Comparison of ENCODE assay signal across 17 mouse cellular contexts in the genomic region with DNA sequence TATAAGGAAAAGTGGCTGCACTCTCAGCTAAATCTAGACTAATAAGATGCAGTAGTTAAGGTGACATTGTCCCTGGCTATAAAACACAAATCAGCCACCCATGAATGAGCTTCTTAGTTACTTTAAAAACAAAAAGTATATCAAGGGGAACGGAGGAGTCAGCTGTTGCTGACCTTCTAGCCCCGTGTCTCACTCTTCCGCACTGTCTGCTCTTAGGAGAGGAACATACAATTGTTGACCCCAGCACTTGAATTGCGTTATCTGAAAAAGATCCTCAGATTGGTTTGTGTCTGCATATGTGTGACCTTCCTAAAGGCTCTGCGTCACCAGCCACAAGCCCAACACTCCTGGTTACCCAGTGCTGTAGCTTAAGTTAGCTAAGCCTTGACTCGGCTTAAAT.
"Had no signal": no experiment of that assay in that cellular context is flagged by ENCODE, and none has a peak within 500 bp of the region (broad histone marks: within the 10 kb centered on the region; RNA-seq: fewer than 3 reads in every experiment).

No protein-coding gene starts in this region.

- H3K27me3 ChIP-seq: lung, embryonic 15.5 days; megakaryocyte, embryonic 14.5 days; midbrain, embryonic 13.5 days; midbrain, embryonic 15.5 days; neural tube, embryonic 12.5 days; stomach, embryonic 15.5 days had no signal

- H3K4me1 ChIP-seq: lung, embryonic 15.5 days; megakaryocyte, embryonic 14.5 days; midbrain, embryonic 13.5 days; midbrain, embryonic 15.5 days; neural tube, embryonic 12.5 days; stomach, embryonic 15.5 days had no signal

- DNase-seq: lung, adult 2 months; lung, postnatal 14 days; lung, postnatal 36 days; right cerebral cortex, postnatal 14 days; thymus, adult 2 months; thymus, postnatal 25 days; thymus, postnatal 4 days had no signal

- H3K4me2 ChIP-seq: lung, embryonic 15.5 days; midbrain, embryonic 11.5 days; midbrain, embryonic 13.5 days; midbrain, embryonic 15.5 days; neural tube, embryonic 12.5 days; stomach, embryonic 15.5 days had no signal

- ATAC-seq: lung, postnatal 0 days; midbrain, embryonic 13.5 days; midbrain, embryonic 15.5 days had no signal

- H3K9ac ChIP-seq: lung, embryonic 15.5 days; midbrain, embryonic 13.5 days; midbrain, embryonic 15.5 days; neural tube, embryonic 12.5 days; stomach, embryonic 15.5 days had no signal

- H3K9me3 ChIP-seq: lung, embryonic 15.5 days; midbrain, embryonic 13.5 days; midbrain, embryonic 15.5 days; neural tube, embryonic 12.5 days; stomach, embryonic 15.5 days had no signal

- H3K36me3 ChIP-seq: lung, embryonic 15.5 days; midbrain, embryonic 13.5 days; midbrain, embryonic 15.5 days; neural tube, embryonic 12.5 days; stomach, embryonic 15.5 days had no signal

- H3K4me3 ChIP-seq: lung, embryonic 15.5 days; megakaryocyte, embryonic 14.5 days; midbrain, embryonic 13.5 days; midbrain, embryonic 15.5 days; neural tube, embryonic 12.5 days; stomach, embryonic 15.5 days had no signal

- H3K27ac ChIP-seq: lung, embryonic 15.5 days; macrophage; midbrain, embryonic 13.5 days; midbrain, embryonic 15.5 days; neural tube, embryonic 12.5 days; stomach, embryonic 15.5 days; stomach, postnatal 0 days had no signal
